Mouse (Mus musculus): ENCODE measurements around the gene Fbxl18.

GRCm38 (mm10) chr5:142823096-142824062, 71.8 kb downstream of the Fbxl18 start:
- TF ChIP-seq CTCF (IDR thresholded peaks at IDR 0.05; ENCODE audit: extremely low read depth, insufficient read depth, low read length), result no peak
- TF ChIP-seq POLR2A (IDR thresholded peaks at IDR 0.05; ENCODE audit: extremely low read depth, insufficient read depth, low read length), result peak; percentile 48; the same call in 1 of the 2 replicates
